Mouse (Mus musculus) granulocyte monocyte progenitor cell, adult 5-6 weeks (primary cell): ENCODE data around the gene Pex5l. TPM values are rescaled to one million over a fixed set of nuclear protein-coding genes. Genes with fewer than 3 reads are reported as not detected.

Source experiments
- ATAC-seq: replicated peaks from 2 replicates; pipeline ENCODE4 v1.8.0; 2016; ENCODE audit warnings: mild to moderate bottlenecking, moderate TSS enrichment, inconsistent platforms; ENCODE audit not compliant: poor library complexity, severe bottlenecking
- total RNA-seq, 2 experiments: library from RNA; stranded (forward) in 1 of 2; stranded (reverse) in 1 of 2; fragments of 200-712, 200-1000 nt in 1 of 2; fragments of >200 nt in 1 of 2; fragmentation: Nextera tagmentation in 1 of 2; gene quantifications; 2 replicates each; pipeline ENCODE4 v1.2.3; 2014 to 2017

Pex5l gene
- total RNA-seq, 2 experiments from 2014 or later = 0.15 TPM; not detected in 1

DNA sequence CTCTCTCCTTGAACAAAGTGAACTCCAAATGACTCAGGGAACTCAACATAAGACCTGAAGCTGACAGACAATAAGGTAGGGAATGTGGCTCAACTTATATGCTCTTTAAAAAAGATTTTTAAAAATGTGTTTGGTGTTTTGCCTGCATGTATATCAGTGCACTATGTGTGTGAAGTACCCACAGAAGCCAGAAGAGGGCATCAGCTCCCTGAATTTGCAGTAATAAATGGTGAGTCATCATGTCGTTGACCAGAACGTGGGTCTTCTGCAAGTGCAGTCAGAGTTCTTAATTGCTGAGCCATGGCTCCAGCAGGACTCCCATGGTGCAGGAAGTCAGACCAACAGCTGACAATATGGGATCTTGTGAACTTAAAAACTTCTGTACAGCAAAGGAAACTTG lies 177.5 kb downstream of the Pex5l start:
- peak; percentile 55; the same call in 1 of the 2 replicates for ATAC-seq

DNA sequence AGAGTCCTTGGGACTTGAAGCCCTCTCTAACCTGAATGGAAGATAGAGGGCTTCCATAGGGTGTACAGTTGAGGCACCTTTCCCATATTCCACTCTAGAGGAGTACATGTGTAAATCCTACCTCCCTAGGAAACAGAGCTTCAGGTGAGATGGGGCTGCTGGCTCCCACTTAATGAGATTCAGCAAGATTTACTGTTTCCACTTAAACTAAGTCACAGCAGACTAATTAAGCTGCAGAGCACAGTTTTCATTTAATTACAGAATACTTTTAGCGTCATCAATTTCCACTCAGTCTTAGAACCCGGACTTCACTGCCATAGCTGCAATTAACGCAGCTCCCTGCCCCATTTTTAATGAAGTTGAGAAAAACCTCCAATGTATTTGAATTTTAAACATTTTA lies 181.6 kb downstream of the Pex5l start:
- ATAC-seq = no peak

DNA sequence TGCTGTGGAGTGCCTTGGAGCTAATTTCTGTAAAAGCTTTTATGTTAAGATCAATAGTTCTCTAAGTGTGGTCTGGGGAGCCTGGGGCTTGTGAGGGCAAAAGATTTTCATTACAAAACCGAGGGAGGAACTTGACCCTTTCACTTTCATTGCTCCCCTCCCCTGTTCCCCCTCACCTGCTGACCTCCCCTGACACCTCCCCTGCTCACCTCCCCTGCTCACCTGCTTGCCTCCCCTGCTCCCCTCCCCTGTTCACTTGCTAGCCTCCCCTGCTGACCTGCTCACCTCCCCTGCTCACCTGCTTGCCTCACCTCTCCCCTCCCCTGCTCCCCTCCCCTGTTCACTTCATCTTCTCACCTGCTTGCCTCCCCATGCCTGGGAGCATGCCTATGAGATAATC lies 191.7 kb downstream of the Pex5l start:
- no peak for ATAC-seq

DNA sequence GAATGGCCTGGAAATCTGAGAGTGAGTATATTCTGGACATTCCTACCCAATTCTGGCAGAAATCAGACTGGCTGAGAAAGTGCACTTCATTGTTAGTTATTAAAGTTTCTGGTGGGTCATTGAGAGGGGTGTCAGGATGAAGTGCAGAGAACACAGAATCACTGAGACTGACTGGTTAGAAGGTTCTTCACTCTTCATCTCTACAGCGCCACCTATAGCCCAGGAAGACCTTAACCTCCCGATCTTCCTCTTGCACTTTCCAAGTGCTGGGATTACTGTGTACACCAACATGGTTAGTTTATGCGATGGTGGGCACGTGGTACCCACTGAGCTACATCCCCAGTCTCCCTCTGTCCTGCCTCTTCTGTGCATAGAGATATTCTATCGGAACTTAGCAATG lies 195.6 kb downstream of the Pex5l start:
- no peak for ATAC-seq

DNA sequence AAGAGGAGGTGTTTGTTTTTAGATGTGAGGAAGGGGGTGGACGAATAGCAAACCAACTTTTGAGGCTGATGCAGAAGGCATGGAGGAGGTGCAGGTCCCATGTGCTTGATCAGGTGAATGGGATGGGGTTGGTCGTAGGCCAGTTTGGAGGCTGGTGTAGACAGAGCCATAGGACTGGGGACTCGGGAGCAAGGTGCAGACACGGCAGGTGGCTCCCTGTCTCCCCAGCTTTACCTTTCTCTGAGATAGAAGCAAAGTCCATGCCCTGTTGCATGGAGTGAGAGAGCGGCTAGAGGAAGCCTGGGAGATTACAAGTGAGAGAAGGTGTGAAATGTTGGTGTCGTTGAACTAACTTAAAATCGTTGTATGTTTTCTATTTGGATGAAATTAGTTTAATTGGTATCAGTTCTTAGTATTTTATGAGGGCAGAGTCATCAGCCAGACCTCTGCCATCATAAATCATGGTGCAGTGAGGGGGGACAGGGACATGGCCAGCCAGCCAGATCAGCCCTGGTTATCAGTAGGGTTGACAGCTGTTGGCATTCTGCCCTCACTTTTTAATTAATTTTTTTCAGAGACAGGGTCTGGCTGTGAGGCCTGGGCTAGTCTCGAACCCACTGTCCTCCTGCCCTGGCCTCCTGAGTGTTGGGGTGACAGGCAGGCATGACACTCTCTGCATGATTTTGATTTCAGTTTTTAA lies 203.1 kb downstream of the Pex5l start:
- ATAC-seq = no peak

DNA sequence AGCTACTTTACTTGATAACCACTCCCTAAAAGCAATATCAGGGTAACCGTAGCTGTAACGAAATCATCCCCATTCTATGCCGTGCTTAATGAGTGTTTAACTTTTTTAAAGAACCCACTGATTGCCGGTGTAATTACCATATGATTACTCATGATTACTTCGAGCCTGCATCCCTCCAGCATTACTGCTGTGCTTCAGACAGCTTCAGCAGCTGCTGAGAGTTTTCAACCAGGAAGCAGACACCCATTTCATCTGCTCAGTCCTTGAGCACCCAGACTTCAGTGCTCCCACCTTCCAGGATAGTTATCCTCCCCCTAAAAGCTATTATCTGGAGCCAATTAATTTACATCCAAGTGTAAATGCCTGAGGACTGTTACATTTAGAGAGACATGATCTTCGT lies 218.9 kb downstream of the Pex5l start:
- ATAC-seq = no peak

DNA sequence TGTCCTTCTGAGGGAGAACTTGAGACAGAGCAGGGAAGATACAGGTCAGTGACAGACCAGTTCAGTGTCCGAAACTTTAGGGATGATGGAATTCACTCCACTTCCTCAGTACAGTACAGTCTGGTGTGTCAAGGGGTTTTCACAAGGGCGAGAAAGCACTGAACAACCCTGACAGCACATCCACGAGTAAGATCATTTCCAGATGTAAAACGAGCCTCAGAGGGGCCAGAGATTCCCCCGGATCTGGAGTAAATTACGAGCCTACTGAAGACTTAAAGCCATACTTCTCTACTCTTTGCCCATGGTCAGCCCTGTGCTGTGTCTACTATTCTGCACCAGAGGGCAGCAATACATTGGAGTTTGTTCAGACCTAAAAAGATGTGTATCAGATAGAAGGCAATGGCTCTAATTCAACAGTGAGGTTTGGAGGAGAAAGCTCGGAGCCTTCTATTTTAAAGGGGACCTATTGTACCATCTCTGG lies 232.9 kb downstream of the Pex5l start:
- ATAC-seq = no peak

DNA sequence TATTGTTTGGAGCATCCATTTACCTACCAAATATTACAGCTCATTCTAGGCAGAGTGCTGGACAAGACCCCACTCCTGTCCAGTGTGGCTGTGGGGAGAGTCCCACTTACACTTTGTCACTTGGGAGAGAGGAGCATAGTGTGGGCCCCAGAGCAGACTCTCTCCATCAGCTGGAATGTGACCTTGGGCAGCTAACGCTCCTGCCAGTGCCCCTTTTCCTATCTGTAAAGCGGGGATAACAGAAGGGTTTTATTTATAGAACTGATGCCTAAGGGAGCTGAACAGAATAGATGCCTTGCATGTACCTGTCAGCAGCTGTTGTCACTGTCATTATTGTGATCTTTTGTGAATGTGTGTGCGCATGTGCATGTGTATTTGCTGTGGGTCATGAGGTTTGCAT lies 234.6 kb downstream of the Pex5l start:
- ATAC-seq = no peak

DNA sequence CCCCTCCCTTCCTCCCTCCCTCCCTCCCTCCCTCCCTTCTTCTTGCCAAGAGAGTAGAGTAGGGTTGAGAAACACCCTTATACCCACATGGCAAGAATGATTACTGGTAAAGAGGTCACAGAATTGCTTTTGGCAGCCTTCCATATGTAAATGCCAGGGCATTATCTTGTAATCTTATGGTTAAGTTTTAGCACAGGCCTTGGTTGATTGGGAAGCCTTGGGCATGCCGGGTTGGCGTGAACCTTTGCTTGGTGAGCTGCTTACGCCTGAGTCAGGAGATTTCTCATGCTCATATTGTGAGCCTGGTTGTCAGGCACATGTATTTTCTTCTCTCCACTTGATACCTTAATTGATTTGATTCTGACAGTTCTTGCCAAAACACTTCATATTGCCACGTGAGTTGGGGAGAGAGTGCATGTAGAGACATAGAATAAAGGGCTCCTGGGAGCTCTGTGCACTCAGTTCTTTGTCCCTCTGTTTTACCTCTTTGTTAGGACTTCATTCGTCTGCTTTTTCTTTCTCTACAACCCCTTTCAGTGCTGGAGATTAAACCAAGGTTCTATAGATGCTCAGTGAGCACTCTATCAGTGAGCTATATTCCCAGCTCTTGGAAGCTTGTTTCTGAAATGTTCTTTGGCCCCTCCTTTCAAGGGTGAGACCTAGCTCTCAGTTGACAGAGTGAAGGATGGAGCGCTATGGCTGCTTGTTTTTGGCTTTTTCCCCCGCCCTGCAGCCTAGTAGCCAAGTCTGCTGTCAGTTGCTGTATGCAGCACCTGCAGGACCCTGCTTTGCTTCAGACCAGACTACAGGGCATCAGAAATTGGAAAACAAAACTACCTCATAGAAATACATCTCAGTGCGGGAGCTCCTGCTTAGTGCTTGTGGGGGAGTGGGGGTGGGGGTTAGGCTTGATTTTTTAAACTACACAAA lies 236.9 kb downstream of the Pex5l start:
- no peak for ATAC-seq

DNA sequence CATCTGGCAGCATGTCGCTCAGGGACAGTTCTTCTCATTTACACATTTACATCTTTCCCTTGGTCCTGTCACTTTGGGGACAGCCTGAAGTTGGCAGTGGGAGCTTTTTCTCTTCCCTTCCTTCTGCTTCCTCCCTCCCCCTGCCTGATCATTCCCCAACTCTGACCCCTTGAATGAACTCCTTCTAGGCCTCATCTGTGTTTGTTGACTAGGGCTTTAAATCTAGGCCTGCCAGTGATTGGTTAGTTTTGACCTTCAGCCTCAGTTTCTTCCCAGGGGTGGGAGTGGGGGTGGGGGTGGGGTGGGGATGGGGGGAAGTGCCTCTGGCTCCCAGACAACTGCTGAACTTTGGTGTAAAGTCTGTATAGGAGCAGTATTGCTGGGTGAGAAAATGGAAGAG lies 238.4 kb downstream of the Pex5l start:
- no peak for ATAC-seq

DNA sequence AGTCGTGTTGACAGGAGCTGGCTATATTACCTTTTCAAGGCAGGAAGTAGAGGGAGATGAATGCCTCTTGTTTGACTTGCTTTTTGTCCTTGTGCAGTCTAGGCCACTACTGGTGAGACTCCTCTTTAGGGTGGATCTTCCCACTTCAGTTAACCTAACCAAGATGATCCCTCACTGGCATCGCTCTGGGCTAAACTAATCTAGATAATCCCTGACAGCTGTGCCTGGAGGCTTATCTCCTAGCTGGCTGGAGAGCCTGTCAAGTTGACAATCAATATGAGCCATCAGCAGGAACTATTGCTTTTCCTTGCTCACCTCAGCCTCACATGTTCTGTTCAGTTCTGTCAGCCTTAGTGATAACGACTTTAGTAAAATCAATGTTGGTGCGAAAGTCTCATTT lies 239.6 kb downstream of the Pex5l start:
- ATAC-seq = no peak
